Mouse (Mus musculus) cerebellum, adult 2 months (tissue): Measurements from ENCODE around the gene Ilkap. TPM values are rescaled to one million over a fixed set of nuclear protein-coding genes. Genes with fewer than 3 reads are reported as not detected.

Experiments used
- DNase-seq, 2 experiments: peaks; one replicate each; pipeline ENCODE4 v3.0.0; 2021
- H3K27ac ChIP-seq: fragments of 200-500 bp; 2 replicates; pipeline ENCODE4 v1.5.1; 2012; ENCODE audit warnings: low read length, control low read depth, inconsistent platforms; ENCODE audit not compliant: insufficient read depth
- H3K27me3 ChIP-seq: fragments of 200-500 bp; 2 replicates; pipeline ENCODE4 v1.6.1; 2012; ENCODE audit warnings: inconsistent platforms, mild to moderate bottlenecking, low read length, moderate library complexity; ENCODE audit not compliant: control insufficient read depth, insufficient read depth
- H3K4me1 ChIP-seq: fragments of 200-500 bp; 2 replicates; pipeline ENCODE4 v1.6.1; 2011; ENCODE audit warnings: low read length; ENCODE audit not compliant: control insufficient read depth, insufficient read depth
- H3K4me3 ChIP-seq: fragments of 200-500 bp; replicated peaks from 2 replicates; pipeline ENCODE3; 2011; ENCODE audit warnings: mild to moderate bottlenecking, low read depth, low read length, control low read depth; ENCODE audit not compliant: insufficient read depth
- CTCF ChIP-seq: fragments of 200-500 bp; IDR thresholded peaks from 2 replicates; pipeline ENCODE4 v1.5.1; 2011; ENCODE audit warnings: low read depth, mild to moderate bottlenecking, control low read depth, low read length, moderate library complexity, borderline replicate concordance; ENCODE audit not compliant: insufficient read depth
- POLR2A ChIP-seq: fragments of 200-500 bp; IDR thresholded peaks from 2 replicates; pipeline ENCODE4 v1.6.1; 2011; ENCODE audit warnings: low read length, control low read depth, borderline replicate concordance; ENCODE audit not compliant: insufficient read depth
- WGBS: fragments of 180-500 bp; shearing (Covaris S2); methylation state at CpG from one replicate; pipeline ENCODE4 v1.1.7; 2018; 5-methylcytosine and 5-hydroxymethylcytosine counted together
- polyA plus RNA-seq: library from polyadenylated mRNA; depleted of rRNA; stranded (reverse); fragments of >200 nt; gene quantifications from 2 replicates; pipeline ENCODE4 v1.2.3, GENCODE M21; 2012; rRNA removed

Ilkap gene
- polyA plus RNA-seq: 101 and 103 TPM in 2 replicates

- peak within 1 kb of the TSS; percentile 61 for H3K4me3 ChIP-seq
- WGBS: under 1% methylated on average over 91 of the region's 91 CpGs
- no peak for TF ChIP-seq CTCF
- peak; percentile 74; the same call in 1 of the 2 replicates for TF ChIP-seq POLR2A
- H3K27me3 ChIP-seq: no peaks in the 10 kb centered on the region
- H3K27ac ChIP-seq: peak within 1 kb of the TSS; percentile 61
- peak; percentile 88 to 89 for DNase-seq
- H3K4me1 ChIP-seq: peaks cover 7% of the 10 kb centered on the region; the same call in 1 of the 2 replicates
Observed at GRCm38 (mm10) chr1:91398260-91399062, at the start of gene Ilkap. Ilkap (minus strand) TSS chr1:91398815.

GRCm38 (mm10) chr1:91446511-91446910 is 47.9 kb upstream of the Ilkap start:
- no peak for DNase-seq
- H3K27me3 ChIP-seq: no peaks in the 10 kb centered on the region
- H3K4me3 ChIP-seq: no peak overlapping the region
- TF ChIP-seq POLR2A (no peak), CTCF (no peak)
- H3K4me1 ChIP-seq: peaks cover 5% of the 10 kb centered on the region; the same call in 1 of the 2 replicates
- H3K27ac ChIP-seq: peak overlapping the region; percentile 33; the same call in 1 of the 2 replicates
- WGBS: 42% methylated on average over 4 of the region's 4 CpGs

- Histone ChIP-seq H3K4me1 (0 out of 2 replicates have a peak, but pooled peaks cover 5% of the 10 kb centered on the region), H3K27ac (peak overlapping the region; percentile 33; the same call in 1 of the 2 replicates), H3K4me3 (no peak overlapping the region), H3K27me3 (no peaks in the 10 kb centered on the region)
- WGBS: 37% methylated on average over 8 of the region's 8 CpGs
- TF ChIP-seq CTCF (no peak), POLR2A (no peak)
- DNase-seq: no peak
Observed at GRCm38 (mm10) chr1:91446060-91446459, 47.4 kb upstream of the Ilkap start.

GRCm38 (mm10) chr1:91444841-91445830 is 46.5 kb upstream of the Ilkap start:
- WGBS: 79% methylated on average over 17 of the region's 17 CpGs
- H3K4me1 ChIP-seq: 0 out of 2 replicates have a peak, but pooled peaks cover 5% of the 10 kb centered on the region
- no peak overlapping the region for H3K4me3 ChIP-seq
- DNase-seq: no peak
- no peak overlapping the region for H3K27ac ChIP-seq
- no peak for TF ChIP-seq POLR2A
- TF ChIP-seq CTCF: no peak
- H3K27me3 ChIP-seq: no peaks in the 10 kb centered on the region

GRCm38 (mm10) chr1:91442350-91442990 is 43.9 kb upstream of the Ilkap start:
- DNase-seq: no peak

GRCm38 (mm10) chr1:91441855-91442254 is 43.2 kb upstream of the Ilkap start:
- no peak for TF ChIP-seq POLR2A
- no peak for TF ChIP-seq CTCF
- 0 out of 2 replicates have a peak, but pooled peaks cover 5% of the 10 kb centered on the region for H3K4me1 ChIP-seq
- no peak for DNase-seq
- no peaks in the 10 kb centered on the region for H3K27me3 ChIP-seq
- H3K27ac ChIP-seq: no peak overlapping the region
- no peak overlapping the region for H3K4me3 ChIP-seq
- WGBS: 96% methylated on average over 3 of the region's 3 CpGs

More at GRCm38 (mm10) chr1:91442350-91442990, 43.9 kb upstream of the Ilkap start:
- 0 out of 2 replicates have a peak, but pooled peaks cover 5% of the 10 kb centered on the region for H3K4me1 ChIP-seq
- 59% methylated on average over 7 of the region's 7 CpGs for WGBS
- TF ChIP-seq POLR2A (no peak), CTCF (no peak)
- H3K27me3 ChIP-seq: no peaks in the 10 kb centered on the region
- H3K27ac ChIP-seq: no peak overlapping the region
- no peak overlapping the region for H3K4me3 ChIP-seq

GRCm38 (mm10) chr1:91439776-91440175 is 41.2 kb upstream of the Ilkap start:
- no peaks in the 10 kb centered on the region for H3K27me3 ChIP-seq
- no peak overlapping the region for H3K4me3 ChIP-seq
- H3K27ac ChIP-seq: no peak overlapping the region
- peaks cover 16% of the 10 kb centered on the region for H3K4me1 ChIP-seq
- WGBS: 84% methylated on average over 8 of the region's 8 CpGs
- no peak for DNase-seq
- TF ChIP-seq CTCF (no peak), POLR2A (no peak)
